Mouse (Mus musculus) forebrain, postnatal 0 days (tissue): Measurements from ENCODE around the gene Eed. TPM values are rescaled to one million over a fixed set of nuclear protein-coding genes. Genes with fewer than 3 reads are reported as not detected.
A peak's percentile ranks its signal among the peaks of the same experiment; 100 is the strongest.

Experiments
- ATAC-seq: fragments of 200-750 bp; cut with Nextera tagmentation; 2 replicates; pipeline ENCODE4 v1.8.0; 2017; ENCODE audit warnings: mild to moderate bottlenecking, moderate library complexity
- DNase-seq: peaks from one replicate; pipeline ENCODE4 v3.0.0-alpha.2; 2015
- H3K27ac ChIP-seq: fragments of 300-500 bp; sonication (generic); 2 replicates; pipeline ENCODE4 v1.5.1; 2014; ENCODE audit warnings: low read depth, mild to moderate bottlenecking, antibody characterized with exemption, low read length, moderate library complexity, mixed read lengths
- H3K27me3 ChIP-seq: fragments of 300-500 bp; sonication (generic); 2 replicates; pipeline ENCODE4 v1.6.1; 2014; ENCODE audit warnings: mild to moderate bottlenecking, low read length, mixed read lengths; ENCODE audit not compliant: insufficient read depth
- H3K36me3 ChIP-seq: fragments of 300-500 bp; sonication (generic); 2 replicates; pipeline ENCODE4 v1.6.1; 2014; ENCODE audit warnings: mild to moderate bottlenecking, moderate library complexity; ENCODE audit not compliant: insufficient read depth
- H3K4me1 ChIP-seq: fragments of 300-500 bp; sonication (generic); 2 replicates; pipeline ENCODE4 v1.6.1; 2014; ENCODE audit warnings: antibody characterized with exemption; ENCODE audit not compliant: insufficient read depth
- H3K4me2 ChIP-seq: fragments of 300-500 bp; sonication (generic); 2 replicates; pipeline ENCODE4 v1.6.1; 2014; ENCODE audit warnings: low read depth, mild to moderate bottlenecking, moderate library complexity
- H3K4me3 ChIP-seq: fragments of 300-500 bp; sonication (generic); 2 replicates; pipeline ENCODE4 v1.5.1; 2014; ENCODE audit warnings: low read depth, low read length, mixed read lengths
- H3K9ac ChIP-seq: fragments of 300-500 bp; sonication (generic); 2 replicates; pipeline ENCODE4 v1.6.1; 2014; ENCODE audit warnings: mild to moderate bottlenecking
- H3K9me3 ChIP-seq: fragments of 300-500 bp; sonication (generic); 2 replicates; pipeline ENCODE4 v1.6.1; 2016; ENCODE audit warnings: low read length
- CTCF ChIP-seq: sonication (generic); IDR thresholded peaks from 2 replicates; pipeline ENCODE4 v1.5.1; 2016; ENCODE audit warnings: antibody characterized with exemption, control low read depth, low read depth
- WGBS: fragments of 180-500 bp; shearing (Covaris S2); extraction: QIAGEN DNeasy Blood & Tissue Kit; methylation state at CpG from one replicate; pipeline ENCODE4 v1.1.7; 2014; 5-methylcytosine and 5-hydroxymethylcytosine counted together
- polyA plus RNA-seq: library from polyadenylated mRNA; unstranded; fragments of >200 nt; fragmentation: Nextera tagmentation; extraction: Ambion mirVana; gene quantifications from 2 replicates; pipeline ENCODE4 v1.2.1, GENCODE M21; 2015
- total RNA-seq: library from RNA; depleted of rRNA; stranded (reverse); fragments of >200 nt; gene quantifications from 2 replicates; pipeline ENCODE4 v1.2.3, GENCODE M21; 2014; rRNA removed

The Eed gene
- total and polyA plus RNA-seq, 2 experiments from 2014 or later: 20.7 to 28.5 TPM

DNA sequence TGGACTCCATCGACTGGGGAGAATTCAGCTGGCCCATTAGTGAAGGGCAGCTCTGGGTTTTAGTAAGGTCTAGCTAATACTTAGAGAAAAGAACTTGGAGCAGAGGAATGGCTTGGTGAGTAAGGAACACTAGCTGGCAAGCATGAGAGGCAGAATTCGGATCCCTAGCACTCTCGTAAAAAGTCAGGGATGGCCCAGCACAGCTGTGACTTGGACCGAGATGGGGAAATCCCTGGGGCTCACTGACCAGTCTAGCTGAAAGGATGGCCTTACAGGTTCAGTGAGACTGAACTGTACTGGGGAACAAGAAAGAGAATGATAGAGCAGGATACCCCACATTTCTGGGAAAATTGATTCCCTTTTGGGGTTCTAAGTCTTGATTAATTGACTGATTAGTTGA lies 71.1 kb downstream of the Eed start:
- H3K4me3 ChIP-seq: no peak overlapping the region
- no peak overlapping the region for H3K4me2 ChIP-seq
- no peaks in the 10 kb centered on the region for H3K27me3 ChIP-seq
- 84% methylated on average over 4 of the region's 4 CpGs for WGBS
- no peaks in the 10 kb centered on the region for H3K9me3 ChIP-seq
- DNase-seq (no peak), ATAC-seq (no peak)
- no peaks in the 10 kb centered on the region for H3K4me1 ChIP-seq
- TF ChIP-seq CTCF: no peak
- H3K9ac ChIP-seq: no peak overlapping the region
- H3K27ac ChIP-seq: no peak overlapping the region
- H3K36me3 ChIP-seq: 0 out of 2 replicates have a peak, but pooled peaks cover 3% of the 10 kb centered on the region

DNA sequence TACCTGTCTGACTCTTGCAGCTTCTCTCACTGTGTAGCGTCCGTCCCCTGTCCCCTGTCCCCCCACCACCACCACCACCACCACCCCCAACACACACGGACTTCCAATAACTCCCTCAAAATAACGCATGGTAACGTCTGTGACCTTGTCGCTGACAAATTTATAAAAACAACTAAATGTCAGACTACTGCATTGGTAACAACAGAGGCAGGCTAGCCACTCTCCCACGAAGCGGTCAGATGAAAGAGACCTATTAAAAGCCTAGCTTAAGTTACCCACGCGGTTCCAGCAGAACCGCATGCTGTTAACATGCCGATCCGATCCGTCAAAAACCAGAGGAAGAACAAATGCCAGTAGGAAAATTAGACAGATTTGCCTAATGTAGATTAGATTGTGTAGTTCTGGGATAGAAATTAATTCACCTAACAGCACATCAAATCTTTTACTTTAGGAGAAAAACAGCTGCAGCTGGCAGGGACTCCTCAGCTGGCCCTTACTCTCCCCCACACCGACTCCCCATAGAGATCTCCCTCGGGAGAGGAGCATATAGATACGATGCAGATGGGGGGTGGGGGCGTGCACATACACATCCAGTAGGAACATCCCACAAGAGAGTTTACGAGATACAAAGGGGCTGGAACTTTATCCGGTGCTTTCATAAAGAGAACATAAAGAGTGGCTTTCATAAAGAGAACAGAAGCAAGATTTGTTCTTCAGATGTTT lies 71.7 kb downstream of the Eed start:
- no peak overlapping the region for H3K27ac ChIP-seq
- H3K4me3 ChIP-seq: no peak overlapping the region
- TF ChIP-seq CTCF: no peak
- H3K9me3 ChIP-seq: no peaks in the 10 kb centered on the region
- H3K4me1 ChIP-seq: no peaks in the 10 kb centered on the region
- H3K4me2 ChIP-seq: no peak overlapping the region
- WGBS: 80% methylated on average over 20 of the region's 20 CpGs
- no peak overlapping the region for H3K9ac ChIP-seq
- no peaks in the 10 kb centered on the region for H3K36me3 ChIP-seq
- H3K27me3 ChIP-seq: no peaks in the 10 kb centered on the region
- ATAC-seq (no peak), DNase-seq (no peak)

DNA sequence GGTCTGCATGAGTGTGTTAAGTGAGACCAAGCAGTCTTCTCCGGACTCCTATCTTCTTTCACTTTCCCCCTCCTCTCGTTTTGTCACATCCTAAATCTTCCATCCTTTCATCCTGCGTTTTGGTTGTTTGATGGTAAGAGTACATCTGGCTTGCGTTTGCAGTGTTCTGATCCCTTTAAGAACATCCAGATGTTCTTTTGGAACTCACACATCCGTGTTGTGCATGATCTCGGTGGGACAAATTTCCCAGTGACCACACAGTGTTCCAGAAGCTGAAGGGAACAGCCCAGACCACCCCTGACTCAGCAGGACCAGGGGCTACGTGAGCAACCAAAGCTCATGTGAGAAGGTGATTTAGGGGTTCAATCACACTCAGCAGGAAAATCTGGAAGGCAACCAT lies 72.4 kb downstream of the Eed start:
- TF ChIP-seq CTCF: no peak
- ATAC-seq (no peak), DNase-seq (no peak)
- Histone ChIP-seq H3K9me3 (no peaks in the 10 kb centered on the region), H3K27ac (no peak overlapping the region), H3K4me2 (no peak overlapping the region), H3K36me3 (no peaks in the 10 kb centered on the region), H3K4me3 (no peak overlapping the region), H3K9ac (no peak overlapping the region), H3K27me3 (no peaks in the 10 kb centered on the region), H3K4me1 (0 out of 2 replicates have a peak, but pooled peaks cover 4% of the 10 kb centered on the region)
- 72% methylated on average over 7 of the region's 7 CpGs for WGBS

DNA sequence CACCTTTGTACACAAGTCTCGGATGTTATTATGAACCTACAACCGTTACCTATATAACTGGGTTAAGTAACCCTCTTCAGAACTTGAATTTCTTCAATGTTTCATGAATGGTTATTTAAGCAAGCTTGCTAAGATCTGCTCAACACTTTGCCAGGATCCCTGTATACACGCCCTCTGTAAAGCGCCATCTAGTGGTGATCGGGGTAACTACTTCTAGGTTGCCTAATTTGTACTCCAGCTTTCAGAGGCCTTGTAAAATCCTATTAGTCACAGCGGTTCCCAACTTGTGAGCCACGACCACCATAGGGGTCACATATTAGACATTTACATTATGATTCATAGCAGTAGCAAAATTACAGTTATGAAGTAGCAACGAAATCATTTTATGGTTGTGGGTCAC lies 72.8 kb downstream of the Eed start:
- WGBS: 18% methylated on average over 8 of the region's 8 CpGs
- peak; percentile 89 for TF ChIP-seq CTCF
- 0 out of 2 replicates have a peak, but pooled peaks cover 6% of the 10 kb centered on the region for H3K4me1 ChIP-seq

More for the DNA sequence above, 72.8 kb downstream of the Eed start:
- DNase-seq (peak; percentile 84), ATAC-seq (peak; percentile 55; the same call in 1 of the 2 replicates)
- Histone ChIP-seq H3K9ac (no peak overlapping the region), H3K36me3 (no peaks in the 10 kb centered on the region), H3K4me2 (no peak overlapping the region), H3K4me3 (no peak overlapping the region), H3K27me3 (no peaks in the 10 kb centered on the region), H3K9me3 (no peaks in the 10 kb centered on the region), H3K27ac (no peak overlapping the region)

Other genes with a start within 250 kb of the Eed start
- 0.77 and 1.5 TPM in 2 replicates for gene Ccdc81, start 77.4 kb downstream of the Eed start, total RNA-seq
- 0.62 and 1.2 TPM in 2 replicates for gene Ccdc81, start 77.4 kb downstream of the Eed start, polyA plus RNA-seq
- gene Hikeshi, start 39.8 kb downstream of the Eed start, total RNA-seq: 80.0 and 89.2 TPM in 2 replicates
- gene Hikeshi, start 39.8 kb downstream of the Eed start, polyA plus RNA-seq: 163 and 173 TPM in 2 replicates
- 211 and 242 TPM in 2 replicates for gene Picalm, start 149.2 kb upstream of the Eed start, total RNA-seq
- 16.5 and 21.2 TPM in 2 replicates for gene Picalm, start 149.2 kb upstream of the Eed start, polyA plus RNA-seq